Mouse (Mus musculus) thymus, adult 2 months (tissue): ENCODE measurements around the gene P3h4. TPM values are rescaled to one million over a fixed set of nuclear protein-coding genes. Genes with fewer than 3 reads are reported as not detected.

Experiments
- DNase-seq: peaks from one replicate; pipeline ENCODE4 v3.0.0; 2021
- H3K27ac ChIP-seq: fragments of 200-500 bp; 2 replicates; pipeline ENCODE4 v1.5.1; 2012; ENCODE audit warnings: low read length, control low read depth; ENCODE audit not compliant: control insufficient read depth, insufficient read depth
- H3K27me3 ChIP-seq: fragments of 200-500 bp; 2 replicates; pipeline ENCODE4 v1.6.1; 2012; ENCODE audit warnings: mild to moderate bottlenecking, low read length, moderate library complexity, mixed read lengths; ENCODE audit not compliant: control insufficient read depth, insufficient read depth
- H3K36me3 ChIP-seq: fragments of 200-500 bp; 2 replicates; pipeline ENCODE4 v1.6.1; 2012; ENCODE audit warnings: mild to moderate bottlenecking, low read length, moderate library complexity; ENCODE audit not compliant: control insufficient read depth, insufficient read depth
- H3K4me1 ChIP-seq: fragments of 200-500 bp; replicated peaks from 2 replicates; pipeline ENCODE4 v1.6.1; 2012; ENCODE audit warnings: low read length; ENCODE audit not compliant: control insufficient read depth, insufficient read depth
- H3K4me3 ChIP-seq: fragments of 200-500 bp; 2 replicates; pipeline ENCODE4 v1.5.1; 2012; ENCODE audit warnings: mild to moderate bottlenecking, low read length, control low read depth, moderate library complexity; ENCODE audit not compliant: control insufficient read depth, insufficient read depth
- CTCF ChIP-seq: fragments of 200-500 bp; IDR thresholded peaks from 2 replicates; pipeline ENCODE4 v1.5.1; 2012; ENCODE audit warnings: mild to moderate bottlenecking, control low read depth, low read length, moderate library complexity, borderline replicate concordance; ENCODE audit not compliant: control insufficient read depth, poor library complexity, insufficient read depth; ENCODE audit errors: extremely low read depth
- POLR2A ChIP-seq: fragments of 200-500 bp; IDR thresholded peaks from 2 replicates; pipeline ENCODE4 v1.6.1; 2012; ENCODE audit warnings: mild to moderate bottlenecking, low read length, control low read depth, moderate library complexity; ENCODE audit not compliant: control insufficient read depth, poor library complexity, insufficient read depth; ENCODE audit errors: extremely low read depth
- WGBS: fragments of 180-500 bp; shearing (Covaris S2); methylation state at CpG from one replicate; pipeline ENCODE4 v1.1.7; 2018; 5-methylcytosine and 5-hydroxymethylcytosine counted together
- polyA plus RNA-seq: library from polyadenylated mRNA; depleted of rRNA; stranded (reverse); fragments of >200 nt; gene quantifications from 2 replicates; pipeline ENCODE4 v1.2.3, GENCODE M21; 2012

The P3h4 gene
- polyA plus RNA-seq, 1 experiment = 22.3 TPM

GRCm38 (mm10) chr11:100426820-100427219, 12.2 kb upstream of the P3h4 start:
- DNase-seq = no peak
- Histone ChIP-seq H3K4me3 (no peak overlapping the region), H3K27me3 (no peaks in the 10 kb centered on the region), H3K36me3 (peaks cover 22% of the 10 kb centered on the region), H3K4me1 (peaks cover 10% of the 10 kb centered on the region), H3K27ac (no peak overlapping the region)
- 91% methylated on average over 3 of the region's 3 CpGs for WGBS
- no peak for TF ChIP-seq POLR2A
- TF ChIP-seq CTCF = no peak

- Histone ChIP-seq H3K4me3 (no peak overlapping the region), H3K27me3 (no peaks in the 10 kb centered on the region), H3K27ac (no peak overlapping the region), H3K36me3 (peaks cover 18% of the 10 kb centered on the region), H3K4me1 (peaks cover 10% of the 10 kb centered on the region)
- TF ChIP-seq POLR2A (no peak), CTCF (0 out of 2 replicates have a peak, but pooled peaks have one; percentile 34)
- DNase-seq = peak; percentile 68
- WGBS = 73% methylated on average over 7 of the region's 7 CpGs
Measured at GRCm38 (mm10) chr11:100425851-100426250, 11.2 kb upstream of the P3h4 start.

GRCm38 (mm10) chr11:100423836-100424235, 9.2 kb upstream of the P3h4 start:
- Histone ChIP-seq H3K4me1 (peaks cover 10% of the 10 kb centered on the region), H3K36me3 (no peaks in the 10 kb centered on the region; the same call in 1 of the 2 replicates), H3K27ac (no peak overlapping the region), H3K4me3 (no peak overlapping the region), H3K27me3 (no peaks in the 10 kb centered on the region)
- 94% methylated on average over 7 of the region's 7 CpGs for WGBS
- DNase-seq = no peak
- TF ChIP-seq CTCF (no peak), POLR2A (no peak)

GRCm38 (mm10) chr11:100421537-100421936, 6.9 kb upstream of the P3h4 start:
- no peak for TF ChIP-seq POLR2A
- TF ChIP-seq CTCF = no peak
- 93% methylated on average over 8 of the region's 8 CpGs for WGBS
- Histone ChIP-seq H3K4me1 (peaks cover 10% of the 10 kb centered on the region), H3K36me3 (no peaks in the 10 kb centered on the region), H3K27me3 (no peaks in the 10 kb centered on the region; the same call in 1 of the 2 replicates), H3K4me3 (no peak overlapping the region), H3K27ac (no peak overlapping the region)
- DNase-seq = no peak

- Histone ChIP-seq H3K36me3 (no peaks in the 10 kb centered on the region), H3K4me3 (peak within 1 kb of the TSS; percentile 53), H3K27ac (no peak within 1 kb of the TSS), H3K27me3 (no peaks in the 10 kb centered on the region; the same call in 1 of the 2 replicates), H3K4me1 (peaks cover 48% of the 10 kb centered on the region)
- DNase-seq = peak; percentile 29
- WGBS = 7% methylated on average over 30 of the region's 31 CpGs
- TF ChIP-seq POLR2A = no peak
- TF ChIP-seq CTCF = no peak
Measured at GRCm38 (mm10) chr11:100414914-100415822, 532 bp upstream of the P3h4 start, which contains the start of gene Fkbp10. Fkbp10 (plus strand) TSS chr11:100415697.

GRCm38 (mm10) chr11:100413541-100413940, 1.1 kb downstream of the P3h4 start:
- no peaks in the 10 kb centered on the region; the same call in 1 of the 2 replicates for H3K27me3 ChIP-seq
- peaks cover 64% of the 10 kb centered on the region for H3K4me1 ChIP-seq
- peak overlapping the region; percentile 35; the same call in 1 of the 2 replicates for H3K27ac ChIP-seq

More at GRCm38 (mm10) chr11:100413541-100413940, 1.1 kb downstream of the P3h4 start:
- peak overlapping the region; percentile 53 for H3K4me3 ChIP-seq
- no peak for TF ChIP-seq POLR2A
- no peak for TF ChIP-seq CTCF
- DNase-seq = no peak
- WGBS = 91% methylated on average over 11 of the region's 11 CpGs
- no peaks in the 10 kb centered on the region for H3K36me3 ChIP-seq
